Mouse (Mus musculus): Measurements from ENCODE around the gene Ebf3. TPM values are rescaled to one million over a fixed set of nuclear protein-coding genes. Genes with fewer than 3 reads are reported as not detected.

Ebf3 gene
- polyA plus RNA-seq, 1 experiment: 0.30 TPM

GRCm38 (mm10) chr7:137295612-137296011 is 18.6 kb downstream of the Ebf3 start:
- WGBS: 78% methylated on average over 7 of the region's 7 CpGs
- DNase-seq (ENCODE audit: low read depth, low spot score): no peak

GRCm38 (mm10) chr7:137294446-137294845 is 19.8 kb downstream of the Ebf3 start:
- DNase-seq (ENCODE audit: low read depth, low spot score): no peak
- WGBS: 92% methylated on average over 7 of the region's 7 CpGs

DNA sequence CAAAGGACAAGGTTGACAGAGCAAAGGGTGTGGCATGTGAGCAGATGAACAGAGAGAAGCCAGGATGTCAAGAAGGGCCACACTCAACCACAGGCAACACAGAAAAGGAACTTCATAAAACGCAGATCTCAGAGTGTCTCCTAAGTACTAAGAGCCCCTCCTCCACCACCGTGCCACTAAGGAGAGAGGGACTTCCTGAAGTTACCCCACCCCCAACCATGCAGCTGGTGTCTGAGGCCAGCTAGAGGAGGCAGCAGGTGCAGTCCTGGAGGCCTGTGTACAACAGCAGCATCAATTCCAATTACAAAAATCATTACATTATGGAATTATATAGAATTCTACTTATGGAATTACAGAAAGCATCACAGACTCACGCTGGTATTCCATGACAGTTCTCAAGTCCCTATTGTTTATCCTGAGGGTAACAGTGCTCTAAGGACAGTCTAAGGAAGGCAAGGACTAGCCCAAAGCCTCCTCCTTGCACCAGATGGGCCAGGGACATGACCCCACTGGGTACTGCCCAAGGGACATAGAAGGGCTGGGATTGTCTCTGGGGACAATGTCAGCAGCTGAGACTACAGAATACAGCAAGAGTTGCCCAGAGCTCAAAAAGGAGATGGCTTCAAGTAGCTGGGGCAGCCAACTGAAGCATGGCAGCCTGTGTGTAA is 24.8 kb downstream of the Ebf3 start:
- 39% methylated on average over 3 of the region's 3 CpGs for WGBS
- no peak for DNase-seq (ENCODE audit: low read depth, low spot score)

DNA sequence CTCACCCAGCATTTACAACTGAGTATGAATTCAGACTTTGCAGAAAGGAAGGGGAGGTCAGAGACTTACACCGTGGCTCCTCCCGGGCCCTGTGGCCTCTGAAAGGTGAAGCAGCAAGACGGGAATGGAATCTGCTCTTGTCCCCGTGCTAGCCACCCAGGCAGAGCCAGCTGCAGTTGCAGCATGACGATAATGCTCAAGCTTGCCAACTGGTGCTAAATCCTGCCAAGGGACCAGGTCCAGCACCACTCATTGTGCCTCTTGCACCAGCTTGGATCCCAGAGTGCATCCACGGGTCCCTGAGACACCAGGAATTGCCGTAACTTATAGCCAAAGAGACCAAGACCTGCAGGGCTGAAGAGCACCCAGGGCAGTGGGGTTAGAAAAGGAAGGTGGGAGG is 36.1 kb downstream of the Ebf3 start:
- DNase-seq (ENCODE audit: low read depth, low spot score): no peak
- WGBS: 78% methylated on average over 7 of the region's 7 CpGs

GRCm38 (mm10) chr7:137277713-137278112 is 36.5 kb downstream of the Ebf3 start:
- no peak for DNase-seq (ENCODE audit: low read depth, low spot score)
- WGBS: 74% methylated on average over 5 of the region's 5 CpGs

- WGBS: 82% methylated on average over 10 of the region's 10 CpGs
- DNase-seq (ENCODE audit: low read depth, low spot score): no peak
These were observed 42.0 kb downstream of the Ebf3 start for GRCm38 (mm10) chr7:137272252-137272651.

- no peak for DNase-seq (ENCODE audit: low read depth, low spot score)
- WGBS: 81% methylated on average over 8 of the region's 8 CpGs
These were observed 45.6 kb downstream of the Ebf3 start for GRCm38 (mm10) chr7:137268452-137269155.

DNA sequence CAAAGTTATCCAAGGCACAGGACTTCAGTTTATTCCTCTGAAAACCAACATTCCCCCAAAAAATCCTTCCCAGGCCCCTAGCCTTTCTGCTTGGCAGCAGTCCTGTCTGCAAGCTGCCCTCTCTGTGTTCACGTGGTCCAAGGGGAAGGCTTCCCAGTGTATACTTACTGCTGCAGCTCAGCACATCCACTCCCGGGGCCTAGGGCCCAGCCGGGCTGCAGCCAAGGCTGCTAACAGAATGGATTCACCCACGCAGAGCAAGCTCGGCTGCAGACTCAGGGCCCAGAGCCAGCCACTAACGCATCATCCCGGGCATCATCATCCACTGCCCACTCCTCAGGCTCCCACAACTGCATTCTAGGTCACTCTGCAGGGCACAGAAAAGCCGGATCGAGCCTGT is 46.8 kb downstream of the Ebf3 start:
- no peak for DNase-seq (ENCODE audit: low read depth, low spot score)
- whole genome bisulfite sequencing: 73% methylated on average over 9 of the region's 9 CpGs

DNA sequence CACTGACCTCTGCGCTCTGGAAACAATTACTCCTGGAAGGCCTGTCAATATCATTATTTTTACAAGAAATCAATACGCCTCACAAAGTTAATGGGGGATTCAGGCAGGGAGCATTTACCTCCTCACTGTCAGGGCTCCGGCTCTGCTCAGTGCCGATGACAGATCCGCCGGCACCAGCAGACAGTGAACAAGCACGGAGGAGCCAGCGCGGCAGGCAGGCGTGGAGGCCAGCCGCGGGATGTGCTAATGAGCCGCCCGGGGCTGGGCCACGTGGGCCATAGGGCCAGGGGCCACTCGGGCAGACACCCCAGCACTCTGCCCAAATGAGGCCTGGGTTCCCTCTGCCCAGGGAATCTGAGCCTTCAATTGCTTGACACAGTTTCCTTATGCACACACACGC is 47.7 kb downstream of the Ebf3 start:
- 34% methylated on average over 17 of the region's 17 CpGs for WGBS
- DNase-seq (ENCODE audit: low read depth, low spot score): no peak

- DNase-seq (ENCODE audit: low read depth, low spot score): no peak
- 82% methylated on average over 8 of the region's 8 CpGs for WGBS
These were observed 51.9 kb downstream of the Ebf3 start for GRCm38 (mm10) chr7:137262330-137262729.

GRCm38 (mm10) chr7:137246213-137246872 is 67.9 kb downstream of the Ebf3 start:
- DNase-seq (ENCODE audit: low read depth, low spot score): no peak
- 49% methylated on average over 11 of the region's 11 CpGs for WGBS

DNA sequence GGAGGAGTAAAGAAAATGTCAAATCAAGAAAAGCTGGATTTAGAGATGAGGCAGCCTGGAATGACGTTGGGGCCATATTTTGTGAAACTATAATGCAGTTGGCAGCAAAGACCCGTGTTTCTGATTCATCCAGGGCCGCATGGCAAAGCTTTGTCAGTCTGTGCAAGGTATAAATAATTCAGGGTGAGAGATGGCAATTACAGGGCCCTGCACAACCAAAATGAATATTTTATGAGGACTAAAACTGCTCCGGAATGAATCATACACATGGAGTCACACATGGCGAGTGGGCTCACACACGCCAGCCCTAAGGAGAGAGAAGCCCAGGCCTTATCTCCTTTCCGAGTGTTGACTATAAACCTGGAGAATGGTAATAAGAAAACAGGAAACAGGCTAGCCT is 69.4 kb downstream of the Ebf3 start:
- no peak for DNase-seq (ENCODE audit: low read depth, low spot score)
- 80% methylated on average over 7 of the region's 7 CpGs for WGBS

GRCm38 (mm10) chr7:137240481-137240880 is 73.8 kb downstream of the Ebf3 start:
- no peak for DNase-seq (ENCODE audit: low read depth, low spot score)
- WGBS: 90% methylated on average over 8 of the region's 8 CpGs

DNA sequence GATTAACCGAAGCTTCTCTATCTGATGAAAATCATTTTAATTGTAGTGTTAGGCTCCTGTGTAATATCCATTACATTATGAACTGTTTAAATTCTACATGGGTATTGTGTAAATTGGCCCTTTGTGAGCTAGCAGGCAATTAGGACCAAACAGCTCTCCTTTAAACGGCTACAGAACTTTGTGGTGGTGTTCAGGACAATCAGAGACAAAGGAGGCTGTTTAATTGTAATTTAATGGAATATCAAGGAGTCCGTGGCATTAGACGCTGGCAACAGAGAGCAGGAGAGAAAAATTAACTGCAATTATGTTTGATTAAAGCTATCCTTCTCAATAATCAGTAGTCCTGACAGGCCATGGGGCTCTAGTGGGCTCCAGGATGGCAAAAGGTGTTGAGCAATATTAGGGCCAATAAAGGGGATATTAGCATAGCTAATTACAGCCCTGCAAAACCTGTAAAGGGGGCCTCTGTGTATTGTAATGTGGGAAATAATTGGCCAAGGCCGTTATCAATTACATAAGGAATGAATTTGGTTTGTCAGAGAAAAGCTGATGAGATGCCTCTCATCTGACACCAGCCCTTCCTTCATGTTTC is 74.6 kb downstream of the Ebf3 start:
- no peak for DNase-seq (ENCODE audit: low read depth, low spot score)

GRCm38 (mm10) chr7:137237419-137237818 is 76.8 kb downstream of the Ebf3 start:
- 42% methylated on average over 12 of the region's 12 CpGs for WGBS
- DNase-seq (ENCODE audit: low read depth, low spot score): no peak

More for the DNA sequence above, 74.6 kb downstream of the Ebf3 start:
- 70% methylated on average over 5 of the region's 5 CpGs for WGBS

GRCm38 (mm10) chr7:137223823-137224222 is 90.4 kb downstream of the Ebf3 start:
- 74% methylated on average over 3 of the region's 3 CpGs for WGBS

DNA sequence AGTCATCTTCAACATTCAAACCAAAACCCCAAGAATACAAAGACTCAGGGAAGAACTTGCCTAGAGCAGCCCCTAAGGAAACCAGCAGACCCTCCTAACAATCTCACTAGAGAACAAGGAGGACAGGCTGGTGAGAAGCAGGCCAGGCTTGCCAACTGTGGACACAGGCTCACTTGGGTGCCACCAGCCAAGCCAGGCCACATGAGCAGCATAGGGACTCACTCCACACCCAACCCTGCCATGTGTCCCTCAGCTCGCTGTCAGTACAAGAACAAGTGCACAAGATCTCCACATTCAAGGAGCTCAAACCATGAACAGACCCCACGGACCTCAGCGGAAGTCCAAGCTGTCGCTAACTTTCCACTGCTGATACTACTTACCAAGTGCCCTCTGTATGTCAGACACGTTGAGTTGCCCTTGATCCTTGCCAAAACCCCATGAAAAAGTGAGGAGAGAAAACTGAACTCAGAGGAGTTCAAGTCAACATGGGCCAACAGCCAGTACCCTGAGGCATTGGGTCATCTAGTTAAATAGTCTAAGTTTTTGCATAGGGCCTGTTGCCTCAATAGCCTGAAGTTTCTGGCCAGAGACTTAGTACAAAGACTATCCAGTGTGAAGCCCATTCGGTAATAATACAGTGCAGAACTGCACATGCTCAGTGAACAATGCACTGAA is 91.3 kb downstream of the Ebf3 start:
- 92% methylated on average over 6 of the region's 6 CpGs for WGBS
- DNase-seq (ENCODE audit: low read depth, low spot score): no peak

More at GRCm38 (mm10) chr7:137223823-137224222, 90.4 kb downstream of the Ebf3 start:
- DNase-seq (ENCODE audit: low read depth, low spot score): no peak

GRCm38 (mm10) chr7:137221599-137221998 is 92.6 kb downstream of the Ebf3 start:
- WGBS: 38% methylated on average over 6 of the region's 6 CpGs
- DNase-seq (ENCODE audit: low read depth, low spot score): no peak

- no peak for DNase-seq (ENCODE audit: low read depth, low spot score)
- 89% methylated on average over 4 of the region's 4 CpGs for WGBS
These were observed 93.8 kb downstream of the Ebf3 start for GRCm38 (mm10) chr7:137220436-137220835.

- DNase-seq (ENCODE audit: low read depth, low spot score): no peak
- 86% methylated on average over 12 of the region's 12 CpGs for WGBS
These were observed 95.5 kb downstream of the Ebf3 start for GRCm38 (mm10) chr7:137218706-137219105.
